Mouse (Mus musculus): ENCODE measurements at regions not wholly inside any gene's neighbourhood (a gene's known extent, or its start where the extent isn't known, plus 50 kb on each side); places are given as distances from the start of the nearest gene placed in this dataset.

DNA sequence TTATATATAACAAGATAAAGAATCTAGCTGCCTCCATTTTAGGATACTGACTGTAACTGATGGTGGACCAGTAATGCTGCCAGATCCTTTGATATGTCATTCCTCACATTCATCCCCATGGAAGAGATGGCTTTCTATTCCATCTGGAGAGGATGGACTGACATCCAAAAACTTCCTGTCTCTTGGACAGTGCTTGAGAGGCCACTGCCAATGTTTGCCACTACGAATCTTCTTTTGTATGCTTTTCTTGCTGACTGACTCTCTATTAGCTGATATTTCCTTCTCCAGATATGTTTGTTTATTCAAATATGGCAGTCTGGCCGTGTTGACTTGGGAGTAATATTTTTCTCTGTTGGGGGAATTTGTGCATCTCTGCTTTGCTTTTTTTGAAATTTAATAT lies 253.6 kb downstream of the 9330182O14Rik start:
- DNase-seq (ENCODE audit: low spot score in 2 of 2): no peak

DNA sequence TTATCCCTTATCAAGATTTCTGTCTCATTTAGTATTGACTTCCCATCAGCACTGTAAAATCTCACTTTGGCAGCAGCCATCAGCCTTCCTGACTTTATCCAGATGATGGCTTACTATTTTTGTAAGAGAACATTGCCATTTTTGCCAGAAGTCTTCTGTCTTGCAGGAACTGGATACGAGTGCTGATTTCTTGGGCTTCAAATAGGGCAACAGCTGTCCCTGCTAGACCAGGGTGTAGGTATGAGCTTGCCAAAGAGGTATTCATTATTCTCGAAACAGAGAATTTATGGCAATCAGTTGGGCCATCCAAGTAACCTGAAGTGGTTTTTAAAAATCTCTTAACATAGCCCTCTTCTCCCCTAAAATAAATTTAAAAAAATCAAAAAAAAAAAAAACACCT lies 254.6 kb downstream of the 9330182O14Rik start:
- DNase-seq (ENCODE audit: low spot score in 2 of 2): no peak

DNA sequence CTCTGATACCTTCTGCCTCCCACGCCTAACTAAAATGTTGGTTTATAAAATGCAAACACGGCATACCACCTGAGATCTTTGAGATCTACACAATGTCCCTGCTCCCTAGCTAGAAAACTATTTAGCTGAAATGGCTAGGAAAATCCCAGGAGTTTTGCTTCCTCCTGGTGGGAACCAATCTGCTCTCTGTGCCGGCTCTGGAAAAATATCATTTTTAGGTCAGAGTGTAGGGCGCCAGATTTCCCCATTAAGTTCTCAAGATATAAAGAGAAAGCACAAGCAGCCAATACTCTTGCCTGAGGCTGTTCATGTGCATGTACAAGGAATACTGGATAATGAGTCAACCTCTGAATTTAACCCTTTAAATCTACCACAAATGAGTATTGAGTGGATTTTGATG lies 301.0 kb downstream of the 9330182O14Rik start:
- no peak for DNase-seq (ENCODE audit: low spot score in 2 of 2)

DNA sequence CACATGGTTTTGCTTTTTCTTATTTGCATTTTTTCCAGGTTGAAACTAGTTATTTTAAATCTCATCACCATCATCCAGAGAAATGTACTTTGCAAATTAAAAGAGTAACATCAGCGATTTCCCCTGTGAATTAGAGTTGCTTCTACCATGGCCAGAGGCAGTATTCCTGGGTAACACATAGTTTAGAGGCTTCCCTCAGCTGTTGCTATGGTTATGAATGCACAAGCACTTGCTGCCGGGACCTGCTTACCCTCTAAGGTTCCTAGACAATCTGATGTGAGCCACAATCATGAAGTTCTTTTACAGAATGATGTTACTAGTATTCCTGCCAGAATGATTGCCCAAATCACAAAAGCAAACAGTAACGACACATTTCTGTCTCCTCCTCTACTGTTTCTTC lies 302.5 kb downstream of the 9330182O14Rik start:
- no peak for DNase-seq (ENCODE audit: low spot score in 2 of 2)

DNA sequence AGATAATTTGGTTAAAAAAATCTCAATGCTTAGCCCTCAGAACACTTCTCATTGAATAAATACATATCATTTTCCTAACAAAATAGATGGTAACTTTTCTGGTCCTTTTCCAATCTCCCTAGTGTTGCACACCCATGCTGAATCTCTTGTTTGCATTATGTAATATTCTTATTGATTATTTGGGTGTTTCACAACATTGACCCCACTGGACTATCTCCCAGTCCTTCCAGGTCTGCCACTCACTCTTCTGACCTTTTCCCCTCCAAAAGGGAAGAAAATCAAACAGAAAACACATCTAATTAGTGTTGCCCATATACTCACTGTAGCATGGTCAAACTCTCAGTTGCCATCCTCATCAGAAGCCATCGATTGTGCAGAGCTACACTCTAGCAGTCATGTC lies 305.7 kb downstream of the 9330182O14Rik start:
- no peak for DNase-seq (ENCODE audit: low spot score in 2 of 2)

DNA sequence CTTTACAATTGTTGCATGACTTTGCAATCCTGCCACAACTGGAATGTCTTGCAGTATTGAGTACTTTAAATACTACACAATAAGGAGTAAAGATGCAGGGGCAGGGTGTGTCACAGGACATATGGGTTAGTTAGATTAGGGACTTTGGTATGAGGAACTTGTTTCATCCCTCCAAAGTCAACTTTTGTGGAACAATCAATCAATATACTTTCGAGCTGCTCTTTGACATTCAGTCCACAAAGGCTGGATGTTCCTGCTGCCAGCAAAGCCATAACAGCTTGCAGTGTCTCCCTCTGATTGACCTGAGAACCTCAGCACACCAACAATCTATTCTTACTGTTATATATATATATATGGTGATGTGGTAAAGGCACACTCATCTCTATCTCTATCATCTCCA lies 314.5 kb downstream of the 9330182O14Rik start:
- DNase-seq (ENCODE audit: low spot score in 2 of 2): no peak

DNA sequence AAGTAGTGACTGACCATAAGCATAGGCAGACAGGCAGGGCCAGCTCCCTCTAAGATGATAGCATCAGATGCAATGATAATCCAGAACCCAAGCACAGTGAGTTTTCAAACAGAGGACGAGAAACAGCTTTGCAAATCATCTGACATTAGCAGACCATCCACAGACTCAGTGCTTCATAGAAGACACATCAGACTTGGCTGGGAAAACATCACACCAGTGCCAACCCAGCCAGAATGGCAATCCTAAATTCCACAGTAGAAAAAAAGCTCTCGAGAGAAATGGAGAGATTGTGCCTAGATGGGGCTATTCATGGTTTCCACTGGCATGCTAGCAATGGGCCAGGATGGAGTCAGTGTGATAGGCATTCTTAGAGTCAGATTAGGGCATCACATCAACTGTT lies 319.1 kb downstream of the 9330182O14Rik start:
- DNase-seq (ENCODE audit: low spot score in 2 of 2): no peak

DNA sequence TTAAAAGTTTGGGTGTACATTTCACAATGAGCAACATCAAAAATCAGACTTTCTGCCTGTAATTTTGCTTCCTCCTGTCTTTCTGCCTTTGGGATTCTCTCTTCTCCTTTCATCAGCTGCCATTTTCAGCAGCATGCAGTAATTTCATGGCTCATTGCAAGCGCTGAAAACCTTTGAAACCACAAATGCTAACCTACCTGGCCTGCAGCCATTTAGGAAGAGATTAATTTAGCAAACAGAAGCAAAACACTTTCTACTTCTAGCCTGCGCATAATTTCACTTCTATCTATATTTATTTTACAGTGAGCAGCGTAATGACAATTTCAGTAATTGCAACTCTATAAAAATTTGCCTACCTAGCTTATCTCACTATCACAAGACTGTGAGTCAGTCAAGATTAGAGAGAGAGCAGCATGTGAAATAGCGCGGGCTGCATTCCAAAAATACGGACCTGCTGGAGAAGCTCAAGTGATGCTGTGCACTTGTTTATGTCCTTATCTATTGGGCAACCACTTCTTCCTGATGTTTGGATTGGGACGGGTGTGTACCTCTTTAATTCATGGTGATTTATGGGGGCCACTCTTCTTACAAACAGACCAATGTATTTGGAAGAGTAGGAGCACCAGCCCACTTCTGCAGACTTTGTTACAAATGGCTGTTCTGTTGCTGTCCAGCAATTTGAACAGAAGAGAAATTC lies 341.6 kb downstream of the 9330182O14Rik start:
- peak in 1 of 2 experiments; percentile 32 for DNase-seq (ENCODE audit: low spot score in 2 of 2)

DNA sequence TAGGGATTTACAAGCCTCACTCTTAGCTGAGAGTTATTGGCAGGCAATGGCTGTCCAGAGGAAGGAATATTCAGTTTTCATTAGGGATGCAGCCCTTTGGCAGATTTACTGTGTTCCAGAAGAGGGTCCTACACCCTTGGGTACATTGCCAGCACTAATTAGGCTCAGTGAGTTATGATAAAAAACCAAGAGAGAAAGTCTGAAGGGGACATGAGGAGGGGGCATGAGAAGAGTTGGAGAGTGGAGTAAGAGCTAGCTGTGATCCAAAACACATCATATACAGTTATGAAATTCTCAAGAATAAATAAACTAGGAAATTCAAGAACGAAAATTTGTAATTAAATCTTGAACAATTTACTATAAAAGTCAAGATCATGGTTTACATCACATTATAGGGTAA lies 346.2 kb downstream of the 9330182O14Rik start:
- no peak for DNase-seq (ENCODE audit: low spot score in 2 of 2)

DNA sequence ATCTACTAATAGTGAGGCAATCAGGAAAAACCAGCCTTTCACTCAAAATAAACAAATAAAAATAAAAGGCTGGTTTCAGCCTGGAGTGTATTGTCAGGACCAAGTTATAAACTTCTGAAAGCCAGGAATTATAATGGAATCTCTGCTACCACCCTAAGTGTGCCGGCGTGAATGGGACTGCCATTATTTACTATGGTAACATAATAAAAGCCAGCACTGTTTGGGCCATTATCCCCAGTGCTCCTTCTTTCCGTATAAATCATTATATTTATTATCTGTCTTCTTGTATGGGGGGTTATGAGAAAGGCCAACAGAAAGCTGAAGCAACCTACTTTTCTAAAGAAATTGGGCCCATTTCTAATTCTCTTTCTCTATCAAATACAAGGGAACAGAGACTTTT lies 347.1 kb downstream of the 9330182O14Rik start:
- DNase-seq (ENCODE audit: low spot score in 2 of 2): no peak

DNA sequence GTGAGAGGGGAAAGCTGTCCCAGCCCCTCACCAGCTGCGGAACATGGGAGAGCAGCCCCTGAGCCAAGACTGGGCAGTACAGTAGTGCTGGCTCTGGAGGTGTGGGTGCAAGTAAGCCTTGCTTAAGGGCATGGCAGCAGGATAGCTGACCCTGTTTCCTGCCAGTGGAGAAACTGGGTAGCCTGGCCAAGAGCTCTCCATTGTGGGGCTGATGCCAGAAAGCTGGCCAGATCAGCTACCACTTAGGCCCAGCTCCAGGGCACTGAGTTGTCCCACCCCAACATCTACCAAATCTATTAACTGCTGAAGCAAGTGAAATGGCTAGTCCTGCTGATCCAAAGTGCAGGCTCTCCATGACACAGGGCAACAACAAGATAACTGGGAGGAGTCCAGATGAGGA lies 351.8 kb downstream of the 9330182O14Rik start:
- no peak for DNase-seq (ENCODE audit: low spot score in 2 of 2)

DNA sequence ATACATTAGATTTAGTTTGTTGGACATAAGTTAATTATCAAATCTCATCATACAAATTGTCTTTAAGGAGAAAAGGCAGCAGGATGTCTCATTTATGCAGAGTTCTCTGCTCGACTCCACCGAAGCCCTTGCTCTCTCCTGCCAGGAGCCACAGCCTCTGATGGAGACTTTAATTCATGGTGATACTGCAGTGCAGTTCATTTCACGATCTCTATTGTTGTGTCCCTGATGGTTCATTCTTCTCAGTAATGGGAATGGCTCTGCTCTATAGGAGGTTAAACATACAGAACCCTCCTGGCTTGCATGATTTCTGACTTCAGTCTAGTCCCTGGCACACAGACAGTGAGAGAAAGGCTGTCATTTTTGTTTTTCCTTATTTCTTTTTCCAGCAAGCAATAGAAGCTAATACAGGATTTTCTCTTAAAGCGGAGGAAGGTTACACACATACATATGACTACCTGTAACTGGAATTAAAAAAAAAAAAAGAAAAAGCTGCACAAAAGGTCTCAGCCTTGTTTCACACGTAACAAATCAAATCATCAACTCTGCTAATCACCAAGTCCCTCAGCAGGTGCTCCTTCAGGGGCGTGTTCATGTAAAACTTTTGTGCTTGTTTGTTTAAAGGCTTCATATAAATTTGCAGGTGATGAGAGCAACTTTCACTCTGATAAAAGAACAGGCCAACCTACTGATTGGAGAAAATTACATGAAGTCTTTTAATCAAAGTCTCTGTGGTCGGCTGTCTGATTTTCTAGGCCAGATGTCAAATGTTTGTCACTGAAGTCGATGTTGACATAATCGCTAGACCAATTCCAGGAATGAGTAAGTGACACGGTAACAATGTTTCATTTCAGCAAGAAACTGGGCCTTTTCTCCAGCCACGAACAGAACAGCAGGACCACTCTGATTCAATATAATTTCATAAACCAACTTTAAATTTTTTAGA lies 367.3 kb downstream of the 9330182O14Rik start:
- DNase-seq (ENCODE audit: low spot score in 2 of 2): no peak

DNA sequence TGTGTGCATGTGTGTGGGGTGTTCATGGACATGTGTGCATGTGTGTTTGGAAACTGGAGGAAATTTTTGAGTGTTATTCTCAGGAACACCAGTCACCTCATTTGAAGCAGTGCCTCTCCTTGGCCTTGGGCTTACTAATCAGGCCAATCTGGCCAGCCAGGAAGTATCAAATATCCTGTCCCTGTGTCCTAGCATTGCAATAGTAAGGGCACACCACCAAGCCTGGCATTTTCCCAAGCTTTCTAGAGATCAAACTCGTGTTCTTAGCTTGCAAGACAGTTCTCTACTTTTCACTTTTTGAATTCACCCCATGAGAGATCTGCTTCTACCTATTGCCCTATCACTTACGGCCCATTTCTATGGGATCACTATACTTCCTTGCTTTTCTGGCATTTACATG lies 376.7 kb downstream of the 9330182O14Rik start:
- DNase-seq (ENCODE audit: low spot score in 2 of 2): no peak

DNA sequence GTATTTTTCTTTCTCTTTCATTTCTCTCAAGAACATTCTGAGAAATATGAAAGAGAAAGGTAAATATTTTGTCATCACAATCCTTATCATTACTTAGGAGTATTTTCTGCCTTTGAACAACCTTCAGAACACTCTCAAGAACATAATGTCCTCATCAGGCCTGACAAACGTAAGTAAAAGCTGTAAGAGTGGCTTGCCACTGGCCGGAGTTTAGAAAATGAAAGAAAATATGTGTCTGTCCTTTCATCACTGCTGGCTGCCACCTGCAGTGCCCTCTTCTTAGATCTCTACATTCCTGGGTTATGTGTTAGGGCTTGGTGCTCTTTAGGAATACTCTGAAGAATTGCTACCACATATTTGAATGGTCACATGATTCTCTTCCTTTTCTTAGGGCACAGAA lies 390.2 kb downstream of the 9330182O14Rik start:
- no peak for DNase-seq (ENCODE audit: low spot score in 2 of 2)

DNA sequence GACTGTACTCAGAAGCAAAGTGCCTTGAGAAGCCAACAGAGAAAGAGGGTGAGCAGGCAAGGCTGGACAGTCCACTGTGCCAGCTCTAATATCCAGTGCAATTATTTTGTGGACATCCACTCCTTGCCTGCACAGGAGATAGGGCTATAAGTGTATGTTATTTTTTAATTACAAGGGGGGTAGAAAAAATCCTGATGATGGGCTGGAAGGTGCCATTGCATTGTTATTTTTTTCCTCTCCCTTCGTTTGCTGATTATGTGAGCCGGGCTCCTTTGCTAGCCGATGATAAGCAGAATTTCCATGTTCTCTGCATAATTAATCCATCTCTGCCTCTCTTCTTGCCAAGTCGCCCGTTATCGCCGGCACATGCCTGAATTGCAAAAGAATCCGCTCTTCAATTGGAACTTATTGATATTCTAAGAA lies 399.3 kb downstream of the 9330182O14Rik start:
- DNase-seq (ENCODE audit: low spot score in 2 of 2): peak; percentile 19 to 24

DNA sequence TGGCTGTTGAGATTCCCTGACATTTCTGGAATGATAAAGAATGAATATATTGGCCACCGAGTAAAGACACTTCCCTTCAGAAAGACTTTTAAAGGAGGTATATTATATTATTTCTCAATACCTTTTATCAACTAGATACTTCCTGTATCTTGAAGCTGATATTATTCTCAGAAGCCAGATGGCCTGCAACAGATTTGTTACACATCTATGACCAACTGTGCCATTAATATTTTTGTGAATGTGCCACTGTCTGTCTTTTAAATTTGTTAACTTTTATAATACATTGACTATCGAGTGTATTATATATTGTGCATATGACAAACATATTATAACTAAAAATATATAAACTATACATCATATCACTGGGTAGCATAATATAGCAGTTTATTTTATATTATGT lies 427.5 kb downstream of the 9330182O14Rik start:
- no peak for DNase-seq (ENCODE audit: low spot score in 2 of 2)

DNA sequence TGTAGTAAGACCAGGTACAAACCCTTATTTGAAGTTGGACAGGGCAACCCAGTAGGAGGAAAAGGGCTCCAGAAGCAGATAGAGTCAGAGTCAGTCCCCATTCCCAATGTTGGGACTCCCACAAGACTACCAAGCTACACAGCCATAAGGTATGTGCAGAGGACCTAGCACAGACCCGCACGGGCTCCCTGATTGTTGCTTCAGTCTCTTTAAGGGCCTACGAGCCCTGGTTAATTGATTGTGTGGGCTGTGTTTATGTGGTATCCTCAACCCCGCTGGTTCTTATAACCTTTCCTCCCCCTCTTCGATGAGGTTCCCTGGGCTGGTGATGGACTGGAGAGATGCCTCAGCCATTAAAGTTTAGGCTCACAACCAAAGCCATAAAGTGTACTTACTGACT lies 431.6 kb downstream of the 9330182O14Rik start:
- no peak for DNase-seq (ENCODE audit: low spot score in 2 of 2)

DNA sequence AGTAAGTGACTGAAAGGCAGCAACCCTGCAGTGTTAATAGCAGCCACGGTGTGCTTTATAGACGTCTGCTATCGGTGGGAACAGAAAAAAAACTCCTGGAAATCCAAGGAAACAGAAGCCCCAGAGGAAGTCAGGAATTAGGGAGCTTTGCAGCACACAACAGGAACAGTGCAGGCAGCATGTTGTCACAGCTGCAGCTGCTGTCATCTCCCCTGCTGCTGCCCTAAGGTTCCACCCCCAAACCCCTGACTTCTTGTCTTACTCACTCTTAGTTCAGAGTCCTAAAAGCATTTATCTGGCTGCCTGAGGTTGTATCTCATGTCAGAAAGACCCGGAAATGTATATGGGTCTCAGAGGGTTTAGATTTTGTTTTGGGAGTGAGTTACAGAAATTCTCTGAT lies 432.3 kb downstream of the 9330182O14Rik start:
- DNase-seq (ENCODE audit: low spot score in 2 of 2): no peak

DNA sequence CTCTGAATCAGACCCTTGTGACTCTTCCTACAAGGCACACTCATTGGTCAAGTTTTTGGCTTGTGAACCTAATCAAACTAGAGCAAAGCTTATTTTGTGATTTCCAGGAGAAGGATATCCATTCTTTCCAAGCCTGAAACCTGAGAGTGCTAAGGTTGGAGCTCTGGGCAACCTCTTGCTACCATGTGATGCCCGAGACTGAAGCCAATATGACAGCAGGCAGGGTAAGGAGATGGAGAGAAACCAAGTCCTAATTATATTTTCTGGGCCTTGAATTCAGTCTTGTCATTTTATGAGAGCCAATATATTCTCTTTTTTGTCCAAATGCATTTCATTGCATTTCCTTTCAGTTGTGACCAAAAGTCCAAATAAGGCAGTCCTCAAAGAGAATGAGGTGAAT lies 434.5 kb downstream of the 9330182O14Rik start:
- no peak for DNase-seq (ENCODE audit: low spot score in 2 of 2)

All from layer of hippocampus, postnatal 10 days (tissue).